Mouse (Mus musculus) v-Abl transformed pro-B cells (cell line): Measurements from ENCODE around the gene Cit.
"Not testable (repeated sequence)": the region's sequence is repeated elsewhere in the genome, so short reads cannot be mapped to it uniquely, and the experiment has no call there.

Experiments used
- in situ Hi-C, 2 experiments: fragments of 400-800 bp; cut with MboI; formaldehyde crosslinking; loops; one replicate each; pipeline ENCODE4 v1.15.1; 2025; ENCODE audit not compliant: unreplicated experiment in 2 of 2

Cit gene

DNA sequence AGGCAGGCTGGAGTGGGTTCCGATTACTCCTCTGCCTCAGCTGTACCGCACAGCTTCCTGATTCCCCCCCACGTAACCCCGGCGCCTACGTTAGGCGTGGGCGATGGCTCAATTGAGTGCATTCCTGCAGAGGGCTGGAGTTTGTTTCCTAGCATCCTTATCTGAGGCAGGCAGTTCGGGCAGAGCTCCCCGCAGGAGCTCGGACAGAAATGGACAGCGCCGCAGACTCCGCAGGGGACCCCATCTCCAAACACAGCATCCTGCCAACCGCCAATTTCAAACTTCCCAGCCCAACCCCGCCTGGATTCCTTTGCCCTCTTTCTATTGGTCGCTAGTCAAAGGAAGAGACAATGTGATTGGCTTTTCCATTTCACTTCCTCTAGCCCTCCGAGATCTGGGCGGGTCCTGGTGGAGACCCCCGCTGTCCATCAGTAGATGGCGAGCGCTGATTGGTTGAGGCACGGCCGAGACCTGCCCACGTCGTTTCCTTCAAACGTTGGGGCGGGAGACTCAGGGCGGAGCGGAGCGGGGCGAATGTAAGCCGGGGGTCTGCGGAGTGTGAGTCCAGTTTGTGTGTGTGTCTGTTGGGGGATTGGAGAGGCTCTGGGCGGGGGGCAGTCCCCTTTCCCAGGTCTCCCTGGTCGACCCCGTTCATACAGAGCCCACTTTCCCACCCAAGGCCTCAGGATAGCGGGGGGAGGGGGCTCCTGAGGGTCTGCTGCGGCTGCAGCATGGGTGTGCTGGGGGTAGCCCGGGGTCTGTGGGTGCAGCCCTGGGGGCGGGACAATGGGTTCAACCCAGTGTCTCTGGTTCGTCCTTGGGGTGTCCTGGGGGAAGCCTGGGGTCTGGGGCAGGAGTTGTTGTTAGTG is at the start of gene Cit:
Gene Cit, plus strand, starts transcription at position 513 of the 869 bp plus-strand sequence.
- in situ Hi-C loops: loop anchor here (10.0 kb wide), 1 partner anchor 190 kb away; no protein-coding TSS in a partner anchor

DNA sequence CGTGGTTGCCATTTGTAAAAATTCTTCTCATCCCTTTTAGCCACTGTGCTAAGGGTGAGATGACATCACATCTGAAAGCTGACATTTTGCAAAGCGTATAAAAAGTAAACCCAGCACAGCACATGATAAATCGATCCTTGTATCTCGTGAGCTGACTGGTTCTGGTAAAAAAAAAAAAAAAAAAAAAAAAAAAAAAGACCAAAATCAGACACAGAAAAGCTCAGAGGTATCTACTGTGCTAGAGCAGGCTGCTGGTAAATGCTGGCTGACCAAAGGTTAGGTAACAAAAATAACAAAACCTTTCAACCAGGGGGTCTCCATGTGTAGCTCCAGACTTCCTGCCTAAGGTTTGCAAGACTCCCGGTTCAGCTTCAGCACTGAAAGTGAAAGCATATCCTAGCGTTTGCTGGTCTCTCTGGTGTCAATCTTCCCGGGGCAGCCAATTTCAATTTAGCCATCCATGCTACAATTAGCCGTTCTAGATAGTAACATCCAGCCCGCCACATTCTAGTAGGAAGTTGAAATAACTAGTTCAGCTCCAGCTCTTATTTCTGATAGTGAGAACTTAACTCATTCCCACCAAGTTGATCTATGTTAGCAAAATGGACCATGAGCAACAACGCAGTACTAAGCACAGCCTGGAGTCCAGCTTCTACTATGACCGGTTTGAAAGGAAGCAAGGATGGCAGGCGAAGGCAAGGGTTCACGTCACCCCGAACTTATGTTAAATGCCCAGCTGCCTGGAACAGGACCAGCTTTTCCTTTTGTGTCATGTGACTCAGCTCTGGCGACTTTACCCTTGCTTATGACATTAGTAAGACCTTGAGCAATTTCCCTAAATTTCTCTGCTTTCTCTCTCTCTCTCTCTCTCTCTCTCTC is 45.8 kb upstream of the Cit start:
- in situ Hi-C loops: loop anchor here in 1 of 2 experiments (10.0 kb wide), 1 partner anchor 1296 kb away; no protein-coding TSS in a partner anchor

DNA sequence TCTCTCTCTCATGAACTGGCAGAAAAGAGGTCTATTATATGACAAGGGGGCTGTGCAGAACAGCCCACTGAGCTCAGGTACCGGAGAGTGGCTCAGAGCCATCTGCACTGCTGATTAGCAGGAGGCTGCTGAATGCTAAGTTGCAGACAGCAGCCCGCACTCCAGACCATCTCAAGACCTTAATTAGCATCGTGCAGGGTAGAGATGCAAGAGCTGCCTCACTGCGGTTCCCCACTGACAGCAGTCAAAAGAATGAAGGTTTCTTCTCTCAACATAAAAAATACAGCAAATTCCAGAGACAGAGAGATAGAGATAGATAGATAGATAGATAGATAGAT is 45.2 kb upstream of the Cit start:
- in situ Hi-C loops: loop anchor here in 1 of 2 experiments (10.0 kb wide), 1 partner anchor 1295 kb away; no protein-coding TSS in a partner anchor

DNA sequence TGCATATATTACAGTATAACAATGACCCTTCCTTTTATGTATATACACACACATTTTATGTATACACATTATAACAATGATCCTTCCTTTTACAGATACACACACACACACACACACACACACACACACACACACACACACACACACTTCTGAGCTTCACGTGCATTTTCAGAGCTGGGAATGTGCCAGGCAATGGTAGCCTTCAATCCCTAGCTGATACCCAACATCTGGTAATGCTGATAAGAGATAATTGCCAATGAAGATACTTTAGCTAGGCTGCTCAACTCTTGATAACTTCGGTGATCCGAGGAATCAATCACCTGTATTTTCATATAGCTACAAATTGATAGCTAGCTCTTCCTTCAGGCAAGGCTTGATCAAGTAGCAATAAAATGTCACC is 32.8 kb upstream of the Cit start:
- in situ Hi-C loops: no loop called here

DNA sequence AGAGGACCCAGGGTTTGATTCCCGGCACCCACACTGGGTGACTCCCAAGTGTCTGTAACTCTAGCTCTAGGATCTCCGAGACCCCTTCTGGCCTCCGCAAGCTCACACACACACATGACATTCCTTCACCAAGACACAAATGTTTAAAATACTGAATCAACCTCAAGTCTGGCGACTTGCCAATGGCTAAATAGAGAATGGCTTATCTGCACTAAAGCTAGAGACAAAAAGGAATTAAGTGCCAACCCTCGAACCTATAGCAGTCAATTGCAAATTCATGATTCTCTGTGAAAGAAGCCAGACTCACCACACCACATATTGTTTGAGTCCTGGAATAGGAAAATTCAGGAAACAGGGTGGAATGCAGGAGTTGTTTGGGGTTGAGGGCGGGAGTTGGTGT is 28.1 kb upstream of the Cit start:
- in situ Hi-C loops: no loop called here

DNA sequence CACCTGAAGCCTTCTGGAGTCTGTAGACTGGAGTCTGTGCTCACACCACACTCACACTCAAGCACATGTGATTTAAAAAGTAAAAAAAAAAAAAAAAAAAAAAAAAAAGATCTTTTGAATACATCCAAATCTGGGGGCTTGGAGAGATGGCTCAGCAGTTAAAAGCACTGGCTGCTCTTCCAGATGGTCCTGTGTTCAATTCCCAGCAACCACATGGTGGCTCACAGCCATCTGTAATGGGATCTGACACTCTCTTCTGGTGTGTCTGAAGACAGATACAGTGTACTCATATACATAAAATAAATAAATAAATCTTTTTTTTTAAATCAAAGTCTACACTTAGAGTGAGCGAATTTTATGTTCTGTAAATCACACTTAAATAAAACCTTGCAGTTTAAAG is 27.4 kb upstream of the Cit start:
- in situ Hi-C loops: not testable (repeated sequence)

DNA sequence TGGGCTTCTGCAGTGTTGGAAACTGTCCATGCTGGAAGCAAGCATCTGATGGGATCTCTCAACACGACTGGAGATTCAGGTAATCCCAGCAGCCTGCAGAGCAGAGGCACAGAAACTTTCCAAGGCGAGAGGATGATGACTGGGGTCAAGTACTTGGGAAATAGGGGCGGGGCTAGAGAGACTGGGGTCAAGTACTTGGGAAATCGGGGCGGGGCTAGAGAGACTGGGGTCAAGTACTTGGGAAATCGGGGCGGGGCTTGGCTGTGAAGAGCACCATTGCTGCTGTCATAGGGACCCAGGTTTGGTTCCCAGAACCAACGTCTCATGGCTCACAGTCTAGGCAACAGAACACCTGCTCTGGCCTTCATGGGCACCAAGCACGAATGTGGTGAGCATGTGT is 25.1 kb upstream of the Cit start:
- in situ Hi-C loops: no loop called here

DNA sequence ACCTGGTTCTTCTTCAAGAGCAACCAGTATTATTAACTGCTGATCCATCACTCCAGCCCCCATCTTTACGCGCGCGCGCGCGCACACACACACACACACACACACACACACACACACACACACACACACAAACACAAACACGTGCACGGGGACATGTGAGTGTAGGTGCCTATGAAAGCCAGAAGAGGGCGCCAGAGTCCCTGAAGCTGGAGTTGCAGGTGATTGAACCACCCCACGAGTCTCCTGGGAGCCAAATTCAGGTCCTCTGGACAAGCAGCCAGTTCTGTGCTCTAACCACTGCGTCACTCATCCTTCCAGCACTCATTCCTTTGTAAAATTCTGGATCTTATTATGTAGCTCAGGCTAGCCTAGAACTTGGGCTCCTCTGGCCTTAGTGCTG is 23.9 kb upstream of the Cit start:
- in situ Hi-C loops: no loop called here

DNA sequence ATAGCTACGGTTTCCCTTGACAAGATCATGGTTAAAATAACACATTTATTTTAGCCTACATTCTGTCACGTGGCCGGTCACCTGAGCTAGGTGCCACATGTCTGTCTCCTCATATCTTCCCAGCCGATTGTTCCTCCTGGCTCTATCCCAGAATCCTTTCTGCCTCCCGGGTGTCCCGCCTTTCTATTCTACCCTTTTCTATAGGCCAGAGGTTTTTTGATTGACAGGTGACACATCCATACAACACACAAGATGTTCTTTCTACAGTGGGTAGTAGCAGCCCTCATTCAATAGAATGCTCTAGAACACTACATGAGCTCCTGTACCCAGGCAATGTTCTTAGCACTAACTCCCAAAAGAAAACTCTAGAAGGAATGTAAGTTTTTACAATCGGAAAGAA is 23.2 kb upstream of the Cit start:
- in situ Hi-C loops: no loop called here

DNA sequence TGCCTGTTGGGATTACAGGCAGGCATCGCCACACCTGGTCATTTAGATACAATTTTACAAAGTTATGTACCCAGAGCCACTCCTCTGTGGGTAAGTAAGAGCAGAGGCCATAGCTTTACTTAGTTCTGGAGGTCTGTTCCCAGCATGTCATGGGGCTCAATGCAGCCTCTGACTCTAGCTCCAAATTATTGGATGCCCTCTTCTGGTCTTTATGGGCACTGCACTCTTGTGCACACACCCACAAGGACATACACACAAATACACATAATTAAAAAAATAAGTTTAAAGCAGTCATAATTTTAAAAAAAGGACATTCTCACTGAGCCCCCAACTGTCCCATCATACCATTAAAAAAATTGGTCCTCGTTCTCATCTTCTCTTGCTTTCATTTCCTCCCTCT is 12.3 kb upstream of the Cit start:
- in situ Hi-C loops: no loop called here

DNA sequence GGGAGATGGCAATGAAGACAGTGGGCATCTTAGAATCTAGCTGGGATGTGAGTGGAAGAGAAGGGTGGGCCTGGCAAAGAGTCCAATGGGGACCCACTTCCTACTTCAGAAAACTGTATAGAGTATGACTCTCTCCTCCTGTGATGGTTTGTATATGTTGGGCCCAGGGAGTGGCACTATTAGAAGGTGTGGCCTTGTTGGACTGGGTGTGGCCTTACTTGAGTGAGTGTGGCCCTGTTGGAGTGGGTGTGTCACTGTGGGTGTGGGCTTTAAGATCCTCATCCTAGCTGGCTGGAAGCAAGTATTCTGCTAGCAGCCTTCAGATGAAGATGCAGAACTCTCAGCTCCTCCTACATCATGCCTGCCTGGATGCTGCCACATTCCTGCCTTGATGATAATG is 11.3 kb upstream of the Cit start:
- in situ Hi-C loops: not testable (repeated sequence)

DNA sequence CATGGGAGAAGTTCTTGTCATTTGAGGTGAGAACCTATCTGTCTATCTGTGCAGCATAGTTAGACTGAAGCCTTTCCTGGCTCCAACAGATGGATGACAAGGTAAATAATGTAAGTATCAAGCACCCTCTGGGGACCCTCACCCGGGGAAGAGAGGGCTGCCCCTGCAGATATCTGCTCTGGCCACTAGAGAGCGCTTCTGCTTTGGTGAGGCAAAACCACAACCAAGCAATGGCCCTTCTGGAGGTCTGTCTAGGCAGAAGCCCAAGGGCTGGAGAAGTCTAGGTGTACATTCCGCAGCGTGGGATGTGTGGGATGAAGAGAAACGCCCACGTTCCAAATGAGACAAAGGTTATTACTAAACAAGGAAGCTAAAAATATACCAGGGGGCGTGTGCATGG is 9.8 kb upstream of the Cit start:
- in situ Hi-C loops: no loop called here

DNA sequence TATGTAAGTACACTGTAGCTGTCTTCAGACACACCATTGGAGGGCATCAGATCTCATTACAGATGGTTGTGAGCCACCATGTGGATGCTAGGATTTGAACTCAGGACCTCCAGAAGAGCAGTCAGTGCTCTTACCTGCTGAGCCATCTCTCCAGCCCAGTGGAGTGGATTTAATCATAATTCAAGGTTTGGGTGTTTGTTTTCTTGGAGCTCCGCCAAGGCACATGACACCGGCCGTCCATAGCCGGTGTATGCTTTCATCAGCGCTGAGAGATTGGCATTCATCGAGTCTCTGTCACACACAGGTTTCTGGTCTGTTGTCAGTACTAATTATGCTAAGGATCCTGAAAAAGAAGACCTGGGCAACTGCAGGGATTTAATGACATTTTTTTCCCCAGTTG is 7.0 kb upstream of the Cit start:
- in situ Hi-C loops: no loop called here

DNA sequence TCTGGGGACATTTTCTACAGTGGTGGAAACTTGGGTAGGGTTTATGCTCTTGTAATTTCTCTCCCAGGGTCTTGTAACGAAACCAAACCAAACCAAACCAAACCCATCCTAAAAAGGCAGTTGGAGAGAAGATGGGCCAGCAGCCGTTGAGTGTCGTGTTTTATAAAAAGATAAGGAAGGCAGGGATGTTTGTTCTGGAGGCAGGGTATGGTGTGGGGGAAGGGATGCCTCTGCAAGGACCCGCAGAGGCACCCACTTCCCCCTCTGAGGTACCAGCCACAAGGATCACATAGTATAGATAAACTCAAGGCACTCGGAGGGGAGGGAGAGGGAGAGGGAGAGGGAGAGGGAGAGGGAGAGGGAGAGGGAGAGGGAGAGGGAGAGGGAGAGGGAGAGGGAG is 4.6 kb upstream of the Cit start:
- in situ Hi-C loops: loop anchor here (10.0 kb wide), 1 partner anchor 186 kb away; no protein-coding TSS in a partner anchor

DNA sequence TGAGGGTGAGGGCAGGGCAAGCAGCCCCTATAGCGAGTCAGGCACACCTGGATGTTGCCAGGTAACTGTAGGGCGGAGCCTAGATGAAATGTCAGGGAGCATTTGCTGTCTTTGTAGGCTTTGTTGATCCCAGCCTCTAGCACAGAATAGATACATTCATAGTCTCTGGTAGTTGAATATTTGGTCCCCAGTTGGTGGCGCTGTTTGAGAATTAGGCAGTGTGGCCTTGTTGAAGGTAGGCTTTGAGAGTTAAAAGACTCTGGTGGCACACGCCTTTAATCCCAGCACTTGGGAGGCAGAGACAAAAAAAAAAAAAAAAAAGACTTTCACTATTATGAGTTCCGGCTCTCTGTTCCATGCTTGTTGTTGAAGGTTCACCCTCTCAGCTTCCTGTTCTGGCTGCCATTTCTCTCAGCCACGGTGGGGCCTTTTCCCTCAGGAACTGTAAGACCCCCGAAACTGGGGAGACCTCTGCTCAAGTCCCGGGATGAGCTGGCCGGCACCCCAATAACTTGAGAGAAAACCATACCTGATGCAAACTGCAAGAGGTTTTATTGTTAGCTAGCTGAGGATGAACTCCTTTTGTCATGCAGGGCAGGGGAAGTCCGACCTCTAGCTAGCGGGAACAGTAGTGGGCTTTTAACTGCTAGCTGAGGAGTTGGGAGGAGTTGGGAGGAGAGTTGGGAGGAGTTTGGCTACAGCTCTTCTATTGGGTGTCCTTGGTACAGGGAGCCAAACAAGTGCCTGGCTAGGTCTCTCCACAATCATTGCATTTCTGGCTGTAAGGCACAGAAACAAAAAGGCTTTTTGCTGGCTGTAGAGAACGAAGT is 3.9 kb upstream of the Cit start:
- in situ Hi-C loops: loop anchor here (10.0 kb wide), 1 partner anchor 186 kb away; no protein-coding TSS in a partner anchor

DNA sequence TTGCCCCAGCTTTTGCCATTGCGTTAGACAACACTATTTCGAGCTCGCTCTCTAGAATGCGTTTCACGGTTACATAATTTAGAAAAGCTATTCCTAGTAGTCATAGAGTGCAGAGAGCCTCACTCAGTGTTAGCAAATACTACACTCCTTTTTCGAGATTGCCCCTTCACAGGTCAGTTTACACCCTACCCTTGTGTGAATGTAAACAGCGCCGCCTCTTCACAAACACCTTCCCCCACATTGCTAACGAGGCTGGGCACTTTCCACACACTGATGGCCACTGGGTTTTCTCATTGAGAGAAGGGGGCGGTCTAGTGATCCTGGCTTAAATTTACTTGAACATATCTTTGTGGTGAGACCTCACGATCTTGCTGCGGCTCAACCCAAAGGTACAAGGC is 711 bp upstream of the Cit start:
- in situ Hi-C loops: loop anchor here (10.0 kb wide), 1 partner anchor 190 kb away; no protein-coding TSS in a partner anchor

DNA sequence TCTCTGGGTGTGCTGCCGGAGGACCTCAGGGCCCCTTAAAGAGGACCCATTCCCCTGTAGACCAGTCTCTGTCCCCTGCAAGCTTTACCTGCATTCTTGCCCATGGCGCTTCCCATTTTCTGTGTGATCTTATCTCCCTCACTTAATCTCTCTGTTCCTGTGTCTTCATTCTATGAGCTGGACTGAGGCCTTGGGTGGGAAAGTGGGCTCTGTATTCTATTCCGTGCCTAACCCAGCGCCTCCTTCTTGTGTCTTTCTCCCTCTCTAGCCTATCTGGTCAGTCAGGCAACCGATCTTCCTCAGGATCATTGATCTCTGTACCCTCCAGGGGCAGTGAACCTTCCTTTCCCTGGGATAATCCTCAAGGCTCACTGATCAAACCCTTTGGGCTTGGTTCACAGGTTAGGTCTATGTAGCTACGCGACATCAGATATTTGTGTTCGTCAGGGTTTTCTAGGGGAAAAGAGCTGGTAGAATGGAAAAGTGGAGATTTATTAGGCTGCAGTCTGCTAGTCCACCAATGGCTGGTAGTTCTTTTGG is 627 bp downstream of the Cit start:
- in situ Hi-C loops: loop anchor here (10.0 kb wide), 1 partner anchor 191 kb away; no protein-coding TSS in a partner anchor

DNA sequence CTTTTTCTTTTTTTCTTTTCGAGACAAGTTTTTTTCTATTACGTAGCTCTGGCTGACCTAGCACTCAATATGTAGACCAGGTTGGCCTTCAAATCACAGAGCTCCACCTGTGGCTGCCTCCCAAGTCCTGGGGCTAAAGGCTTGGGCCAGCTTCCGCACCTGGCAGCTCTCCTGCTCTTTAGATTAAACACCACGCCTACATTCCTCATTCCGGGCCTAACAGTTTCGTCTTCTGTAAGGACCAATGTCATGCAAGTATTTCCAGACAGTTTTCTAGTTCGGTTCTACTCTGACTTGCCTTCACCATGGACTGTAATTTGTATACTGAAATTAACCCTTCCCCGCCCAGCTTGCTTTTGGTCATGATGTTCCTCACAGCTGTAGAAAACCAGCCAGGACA is 2.1 kb downstream of the Cit start:
- in situ Hi-C loops: loop anchor here (10.0 kb wide), 1 partner anchor 192 kb away; no protein-coding TSS in a partner anchor

DNA sequence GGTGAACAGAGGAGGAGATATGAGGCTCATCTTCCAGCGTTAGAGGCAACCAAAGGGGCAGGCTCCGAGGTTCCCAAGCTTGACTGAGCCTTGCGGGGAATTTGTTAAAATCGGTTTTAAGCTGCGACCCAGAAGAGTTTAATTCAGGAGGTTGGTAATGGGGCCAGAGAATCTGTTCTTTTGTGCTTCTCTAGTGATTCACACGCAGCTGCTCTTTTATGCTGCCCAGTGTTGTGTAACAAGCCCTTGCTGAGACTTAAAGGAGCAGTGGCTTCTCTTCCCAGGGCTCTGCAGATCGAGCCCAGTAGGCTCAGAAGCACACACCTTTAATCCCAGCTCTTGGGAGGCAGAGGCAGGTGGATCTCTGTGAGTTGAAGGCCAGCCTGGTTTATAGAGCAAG is 3.4 kb downstream of the Cit start:
- in situ Hi-C loops: loop anchor here (10.0 kb wide), 1 partner anchor 194 kb away; no protein-coding TSS in a partner anchor

DNA sequence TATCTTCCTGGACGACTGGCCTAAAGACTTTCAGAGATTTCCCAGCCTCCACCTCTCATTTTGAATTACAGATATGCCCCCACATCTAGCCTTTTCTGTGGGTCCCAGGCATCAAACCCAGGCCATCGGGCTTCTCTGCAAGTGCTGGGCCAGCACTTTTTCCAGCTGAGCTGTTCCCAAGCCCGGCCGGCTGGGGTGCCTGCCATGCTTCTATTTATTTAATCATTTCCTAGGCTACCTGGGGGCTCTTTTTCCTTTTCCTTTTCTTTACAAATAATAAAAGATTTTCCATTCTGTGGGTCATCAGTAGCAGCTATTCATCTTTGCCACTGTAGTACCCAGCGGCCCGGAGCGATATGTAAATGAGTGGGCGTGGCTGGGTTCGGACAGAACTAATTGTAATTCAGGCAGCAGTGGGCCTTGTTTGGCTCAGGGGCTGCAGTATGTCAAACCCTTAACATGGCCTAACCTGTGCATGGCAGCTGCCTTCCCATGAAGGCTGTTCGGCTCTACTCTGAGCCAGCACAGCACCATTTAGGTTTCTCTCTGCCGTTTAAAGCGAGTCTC is 4.3 kb downstream of the Cit start:
- in situ Hi-C loops: loop anchor here (10.0 kb wide), 1 partner anchor 195 kb away; no protein-coding TSS in a partner anchor
